Mouse (Mus musculus): Measurements from ENCODE around the gene Bcar1. TPM values are rescaled to one million over a fixed set of nuclear protein-coding genes. Genes with fewer than 3 reads are reported as not detected.
A peak's percentile ranks its signal among the peaks of the same experiment; 100 is the strongest.

Bcar1 gene
- polyA plus RNA-seq, 1 experiment from 2014 or later: 156 TPM

- CTCF ChIA-PET: interaction anchor here (2.3 kb wide), 1 partner anchor 11 kb away, joined by 9 read pairs; no protein-coding TSS in a partner anchor
Observed at GRCm38 (mm10) chr8:111740301-111740711, 3.3 kb downstream of the Bcar1 start.

GRCm38 (mm10) chr8:111739604-111740003, 4.0 kb downstream of the Bcar1 start:
- ATAC-seq (no peak), DNase-seq (ENCODE audit: low read depth, low spot score) (no peak)
- ChIA-PET POLR2A (interaction anchor here (10.1 kb wide), 1 partner anchor 7 kb away, joined by 99 read pairs; no protein-coding TSS in a partner anchor), CTCF (interaction anchor here (2.0 to 2.3 kb wide), 2 partner anchors 10 to 24 kb away, joined by 5 to 9 read pairs; no protein-coding TSS in a partner anchor)
- in situ Hi-C loops (cut with MboI; ENCODE audit: low pct_unique_long_range_greater_than_20kb): loop anchor here (5.0 to 25.0 kb wide), 2 partner anchors 62 to 952 kb away; no protein-coding TSS in a partner anchor
- no peaks in the 10 kb centered on the region for H3K27me3 ChIP-seq
- no peak for TF ChIP-seq CTCF (IDR thresholded peaks at IDR 0.05)

More at GRCm38 (mm10) chr8:111740301-111740711, 3.3 kb downstream of the Bcar1 start:
- in situ Hi-C loops (cut with MboI; ENCODE audit: low pct_unique_long_range_greater_than_20kb): loop anchor here (25.0 kb wide), 1 partner anchor 953 kb away; no protein-coding TSS in a partner anchor
- ATAC-seq: no peak
- no peaks in the 10 kb centered on the region for H3K27me3 ChIP-seq
- no peak for TF ChIP-seq CTCF (IDR thresholded peaks at IDR 0.05)
- POLR2A ChIA-PET: interaction anchor here (10.1 kb wide), 1 partner anchor 8 kb away, joined by 99 read pairs; no protein-coding TSS in a partner anchor
- no peak for DNase-seq (ENCODE audit: low read depth, low spot score)

- in situ Hi-C loops (cut with MboI; ENCODE audit: low pct_unique_long_range_greater_than_20kb): loop anchor here (5.0 to 25.0 kb wide), 2 partner anchors 62 to 952 kb away; no protein-coding TSS in a partner anchor
Observed at GRCm38 (mm10) chr8:111738867-111739266, 4.7 kb downstream of the Bcar1 start.

GRCm38 (mm10) chr8:111736321-111736720, 7.3 kb downstream of the Bcar1 start:
- ATAC-seq (no peak), DNase-seq (ENCODE audit: low read depth, low spot score) (no peak)
- H3K27me3 ChIP-seq: no peaks in the 10 kb centered on the region
- ChIA-PET POLR2A (interaction anchor here (0.6 to 8.6 kb wide), 2 partner anchors 7 to 15 kb away, joined by 3 to 99 read pairs; partner anchors contain the start of gene Bcar1), CTCF (interaction anchor here (1.4 to 5.6 kb wide), 5 partner anchors 9 to 88 kb away, joined by 3 to 31 read pairs (median 8); no protein-coding TSS in a partner anchor)
- TF ChIP-seq CTCF (IDR thresholded peaks at IDR 0.05): no peak
- in situ Hi-C loops (cut with MboI; ENCODE audit: low pct_unique_long_range_greater_than_20kb): loop anchor here (5.0 to 25.0 kb wide), 2 partner anchors 59 to 949 kb away; no protein-coding TSS in a partner anchor

More at GRCm38 (mm10) chr8:111738867-111739266, 4.7 kb downstream of the Bcar1 start:
- ChIA-PET POLR2A (interaction anchor here (0.7 to 10.1 kb wide), 2 partner anchors 6 to 74 kb away, joined by 3 to 99 read pairs; no protein-coding TSS in a partner anchor), CTCF (interaction anchor here (2.0 to 2.3 kb wide), 2 partner anchors 9 to 23 kb away, joined by 5 to 9 read pairs; no protein-coding TSS in a partner anchor)
- no peak for TF ChIP-seq CTCF (IDR thresholded peaks at IDR 0.05)
- DNase-seq (ENCODE audit: low read depth, low spot score) (no peak), ATAC-seq (no peak)
- H3K27me3 ChIP-seq: no peaks in the 10 kb centered on the region

- in situ Hi-C loops (cut with MboI; ENCODE audit: low pct_unique_long_range_greater_than_20kb): loop anchor here (5.0 to 25.0 kb wide), 2 partner anchors 58 to 948 kb away; no protein-coding TSS in a partner anchor
- ATAC-seq (no peak), DNase-seq (ENCODE audit: low read depth, low spot score) (no peak)
- CTCF ChIA-PET: interaction anchor here (1.3 to 5.6 kb wide), 5 partner anchors 10 to 43 kb away, joined by 6 to 31 read pairs (median 8); no protein-coding TSS in a partner anchor
- POLR2A ChIA-PET: interaction anchor here (8.6 kb wide), 1 partner anchor 7 kb away, joined by 99 read pairs; the partner anchor contains the start of gene Bcar1
- H3K27me3 ChIP-seq: no peaks in the 10 kb centered on the region
- TF ChIP-seq CTCF (IDR thresholded peaks at IDR 0.05): no peak
Observed at GRCm38 (mm10) chr8:111735791-111736190, 7.8 kb downstream of the Bcar1 start.

- in situ Hi-C loops (cut with MboI; ENCODE audit: low pct_unique_long_range_greater_than_20kb): loop anchor here (5.0 to 25.0 kb wide), 2 partner anchors 58 to 948 kb away; no protein-coding TSS in a partner anchor
- ChIA-PET POLR2A (interaction anchor here (1.0 to 8.6 kb wide), 5 partner anchors 8 to 39 kb away, joined by 3 to 99 read pairs (median 4); partner anchors contain the start of gene Bcar1), CTCF (interaction anchor here (1.1 to 5.6 kb wide), 8 partner anchors 9 to 43 kb away, joined by 5 to 31 read pairs (median 7); no protein-coding TSS in a partner anchor)
- DNase-seq (ENCODE audit: low read depth, low spot score) (no peak), ATAC-seq (no peak)
- no peaks in the 10 kb centered on the region for H3K27me3 ChIP-seq
- no peak for TF ChIP-seq CTCF (IDR thresholded peaks at IDR 0.05)
Observed at GRCm38 (mm10) chr8:111735335-111735761, 8.3 kb downstream of the Bcar1 start.

- no peak for ATAC-seq
- no peaks in the 10 kb centered on the region for H3K27me3 ChIP-seq
- POLR2A ChIA-PET: interaction anchor here (0.6 to 8.6 kb wide), 9 partner anchors 9 to 79 kb away, joined by 3 to 99 read pairs (median 3); partner anchors contain the start of gene Bcar1
- TF ChIP-seq CTCF (IDR thresholded peaks at IDR 0.05): no peak
- in situ Hi-C loops (cut with MboI; ENCODE audit: low pct_unique_long_range_greater_than_20kb): loop anchor here (25.0 kb wide), 1 partner anchor 947 kb away; no protein-coding TSS in a partner anchor
- CTCF ChIA-PET: interaction anchor here (1.0 to 5.6 kb wide), 12 partner anchors 8 to 58 kb away, joined by 3 to 31 read pairs (median 6); no protein-coding TSS in a partner anchor
- no peak for DNase-seq (ENCODE audit: low read depth, low spot score)
Observed at GRCm38 (mm10) chr8:111734244-111734960, 9.2 kb downstream of the Bcar1 start.

GRCm38 (mm10) chr8:111733581-111734243, 9.9 kb downstream of the Bcar1 start:
- ChIA-PET CTCF (interaction anchor here (1.0 to 5.6 kb wide), 8 partner anchors 12 to 57 kb away, joined by 3 to 31 read pairs (median 6); no protein-coding TSS in a partner anchor), POLR2A (interaction anchor here (0.7 to 8.6 kb wide), 4 partner anchors 9 to 24 kb away, joined by 3 to 99 read pairs (median 4); partner anchors contain the start of gene Bcar1)
- DNase-seq (ENCODE audit: low read depth, low spot score) (peak; percentile 90), ATAC-seq (peak; percentile 45)
- no peaks in the 10 kb centered on the region for H3K27me3 ChIP-seq
- TF ChIP-seq CTCF (IDR thresholded peaks at IDR 0.05): no peak
- in situ Hi-C loops (cut with MboI; ENCODE audit: low pct_unique_long_range_greater_than_20kb): loop anchor here (25.0 kb wide), 1 partner anchor 946 kb away; no protein-coding TSS in a partner anchor

Measured in Patski (cell line).